Mouse (Mus musculus): ENCODE data around the gene Gm38431.

GRCm38 (mm10) chr9:21117073-21117472 lies 25.3 kb upstream of the Gm38431 start:
- TF ChIP-seq POLR2A (IDR thresholded peaks at IDR 0.05; ENCODE audit: control insufficient read depth, extremely low read depth, insufficient read depth, low read length, poor library complexity) (no peak), CTCF (IDR thresholded peaks at IDR 0.05; ENCODE audit: borderline replicate concordance, control insufficient read depth, extremely low read depth, insufficient read depth, low read length, poor library complexity) (no peak)

Data from thymus, adult 2 months (tissue).